Mouse (Mus musculus) adrenal gland, adult 18-20 months (tissue): ENCODE results near the gene Tspan12. TPM values are rescaled to one million over a fixed set of nuclear protein-coding genes. Genes with fewer than 3 reads are reported as not detected.
"Not testable (repeated sequence)": the region's sequence is repeated elsewhere in the genome, so short reads cannot be mapped to it uniquely, and the experiment has no call there.

ENCODE experiments used
- DNase-seq, 2 experiments: peaks; one replicate each; pipeline ENCODE4 v3.0.0; 2021 to 2022; ENCODE audit warnings: low spot score in 2 of 2
- total RNA-seq, 2 experiments: library from RNA; stranded (reverse); gene quantifications; 1 replicate in 1 of 2; 2 replicates in 1 of 2; pipeline ENCODE4 v1.2.3; 2021

Gene Tspan12
- total RNA-seq, 2 experiments from 2014 or later = 141 to 179 TPM

- DNase-seq = no peak
Observed at GRCm38 (mm10) chr6:21829930-21830329, 22.4 kb downstream of the Tspan12 start.

DNA sequence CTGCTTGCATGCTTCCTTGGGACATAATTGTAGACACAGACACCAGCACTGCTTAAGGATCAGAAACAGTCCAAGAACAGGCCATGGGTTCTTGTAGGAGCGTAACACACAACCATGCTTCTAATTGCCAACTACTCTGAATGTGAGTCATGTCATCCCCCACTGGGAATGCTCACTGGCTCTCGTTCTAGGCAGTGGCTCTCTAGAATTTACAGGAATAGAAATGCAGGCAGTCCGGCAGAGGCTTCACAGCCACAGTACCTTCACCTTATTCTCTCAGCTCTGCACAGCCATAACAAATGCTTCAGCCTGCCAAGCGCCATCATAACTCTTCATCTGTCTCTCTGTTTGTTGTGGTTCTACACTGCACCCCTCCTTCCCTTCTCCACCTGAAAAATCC, 23.9 kb downstream of the Tspan12 start:
- no peak for DNase-seq

GRCm38 (mm10) chr6:21828001-21828400, 24.3 kb downstream of the Tspan12 start:
- no peak for DNase-seq

DNA sequence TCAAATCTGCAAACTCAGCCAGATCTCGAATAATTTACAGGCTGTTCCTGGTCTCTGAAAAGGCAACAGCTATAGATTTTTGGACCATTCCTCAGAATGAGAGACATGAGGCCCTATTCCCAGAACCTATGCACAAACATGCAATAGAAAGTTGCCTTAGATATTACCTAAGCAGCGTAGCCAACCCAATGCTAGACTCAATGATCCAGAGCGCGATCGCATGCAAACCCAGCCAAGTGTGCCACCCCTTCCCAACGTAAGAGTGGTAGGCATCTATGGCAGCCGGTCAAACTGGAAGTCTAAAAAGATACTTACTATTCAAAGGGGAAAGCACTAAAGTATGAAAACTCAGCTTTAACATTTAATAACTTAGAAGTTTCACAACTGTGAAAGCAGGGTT, 28.6 kb downstream of the Tspan12 start:
- DNase-seq = no peak

DNA sequence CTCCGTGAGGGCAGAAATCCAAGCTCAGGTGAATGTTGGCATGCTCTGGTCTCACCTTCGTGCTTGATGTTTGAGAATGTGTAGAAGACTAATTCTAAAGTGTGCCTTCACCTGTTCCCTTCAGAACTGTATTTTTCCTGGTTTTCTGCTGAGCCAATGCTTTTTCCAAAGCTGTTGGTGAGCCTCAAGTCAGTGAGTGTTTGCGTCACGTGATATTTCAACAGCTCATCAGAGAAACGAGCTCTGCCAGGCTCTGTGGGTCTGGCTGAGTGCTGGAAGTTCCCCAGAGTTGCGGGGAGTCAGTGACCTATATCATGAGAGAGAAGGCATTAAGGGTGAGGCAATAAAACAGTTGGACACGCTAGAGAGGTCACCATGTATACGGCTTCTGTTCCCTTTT, 29.0 kb downstream of the Tspan12 start:
- DNase-seq = no peak

- DNase-seq = no peak
Observed at GRCm38 (mm10) chr6:21822721-21823134, 29.6 kb downstream of the Tspan12 start.

DNA sequence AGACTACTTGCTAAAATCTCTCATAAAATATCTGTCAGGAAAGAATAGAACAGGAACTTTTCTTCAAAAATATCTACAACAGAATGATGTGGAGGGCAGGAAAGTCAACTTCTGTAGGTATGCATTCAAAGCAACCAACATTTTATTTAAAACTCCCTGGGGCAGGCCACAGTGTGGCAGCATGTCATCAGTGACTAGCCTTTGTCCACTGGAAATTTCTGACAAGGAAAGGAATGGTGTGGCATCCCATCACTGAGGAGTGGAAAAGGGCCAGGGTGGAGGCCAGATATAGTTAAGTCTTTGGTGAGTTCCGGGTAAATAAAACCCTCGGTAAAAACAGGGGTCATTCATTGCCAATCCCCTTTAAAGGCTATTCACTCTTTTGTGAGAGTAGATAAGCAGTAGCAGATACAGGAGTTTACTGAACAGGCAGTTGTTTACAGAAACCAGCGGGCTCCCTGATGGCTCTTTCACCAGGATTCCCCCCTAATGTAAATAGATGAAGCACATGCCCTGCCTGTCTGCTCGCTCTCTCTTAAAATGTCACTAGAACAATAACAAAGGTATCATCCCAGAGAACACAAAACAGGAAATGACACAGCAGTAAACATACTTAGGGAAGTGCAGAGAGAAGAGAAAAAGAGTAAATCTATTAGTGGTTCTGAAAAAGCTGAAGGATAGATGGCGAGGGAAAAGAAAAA, 34.1 kb downstream of the Tspan12 start:
- no peak for DNase-seq

- no peak for DNase-seq
Observed at GRCm38 (mm10) chr6:21806005-21806404, 46.3 kb downstream of the Tspan12 start.

GRCm38 (mm10) chr6:21805013-21805570, 47.2 kb downstream of the Tspan12 start:
- DNase-seq = no peak

DNA sequence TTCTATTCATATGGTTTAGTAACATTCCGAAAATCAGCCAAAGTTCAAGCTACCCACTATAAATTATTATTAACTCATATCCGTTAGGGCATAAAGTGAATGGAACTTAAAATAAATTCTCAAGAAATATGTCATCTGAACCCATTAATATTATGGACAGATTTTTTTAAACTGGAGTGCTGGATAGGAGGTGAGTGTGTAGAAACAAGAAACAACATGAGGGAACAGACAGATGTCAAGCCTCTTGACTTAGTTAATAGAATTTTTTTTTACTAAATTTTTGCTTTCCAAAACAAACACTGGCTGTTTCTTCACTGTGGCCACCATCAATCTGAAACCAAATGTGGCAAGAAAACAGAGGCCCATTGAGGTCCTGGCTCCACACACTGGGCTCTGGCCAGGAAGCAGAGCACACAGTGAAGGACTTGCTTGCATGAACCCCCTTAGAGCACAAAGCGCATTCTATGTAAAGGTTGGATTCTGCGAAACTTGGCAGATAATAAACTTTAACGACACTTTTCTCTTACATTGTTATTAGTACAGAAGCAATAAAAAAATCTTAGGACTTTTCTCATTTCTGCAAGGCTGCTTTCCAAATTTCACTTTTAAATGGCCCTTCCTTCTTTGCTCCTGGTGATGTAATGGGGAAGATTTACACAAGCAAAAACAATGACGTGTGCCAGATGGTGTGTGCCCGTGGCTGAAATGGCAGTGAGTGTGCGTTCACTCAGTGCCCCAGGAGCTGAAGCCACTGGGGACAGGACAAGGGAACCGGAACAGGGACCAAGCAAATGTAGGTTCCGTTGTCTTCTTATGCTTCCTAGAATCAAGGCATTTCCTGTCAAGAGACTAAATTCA, 48.6 kb downstream of the Tspan12 start:
- no peak for DNase-seq

DNA sequence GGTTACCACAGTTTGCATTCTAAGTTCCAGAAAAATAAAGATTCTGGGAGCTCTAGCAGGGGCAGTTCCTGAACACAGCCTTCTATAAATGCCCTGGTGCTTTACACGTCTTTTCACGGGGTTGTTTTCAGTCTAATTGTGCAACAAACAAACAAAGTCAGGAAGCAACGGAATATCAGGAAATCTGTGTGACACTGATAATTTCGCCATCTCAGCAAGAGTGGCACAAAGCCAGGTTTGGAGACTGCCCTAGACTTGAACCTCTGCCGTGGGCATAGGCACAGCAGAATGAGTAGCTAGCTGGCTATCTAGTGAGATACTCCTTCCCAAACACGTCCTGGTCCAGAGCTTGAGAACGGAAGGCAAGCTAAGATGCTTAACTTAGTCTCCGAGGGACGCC, 53.7 kb downstream of the Tspan12 start:
- DNase-seq = no peak

DNA sequence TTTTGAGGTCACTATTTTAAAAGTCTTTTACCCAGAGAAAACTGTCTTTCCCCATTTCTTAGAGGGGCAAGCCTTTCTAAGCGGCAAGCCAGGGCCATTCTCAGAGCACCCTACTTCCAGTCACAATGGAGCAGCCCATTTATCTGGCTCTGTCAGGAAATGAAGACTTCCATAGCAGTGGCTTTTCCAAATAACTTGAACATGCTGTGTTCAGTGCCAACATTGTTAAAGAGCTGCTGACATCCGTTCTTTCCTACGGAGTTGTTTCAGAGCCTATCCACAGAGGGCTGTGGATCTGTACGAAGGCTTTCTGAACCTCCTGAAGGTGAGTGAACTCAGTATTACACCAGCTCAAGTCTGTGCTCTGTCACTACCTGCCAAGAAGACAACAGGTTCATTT, 55.2 kb downstream of the Tspan12 start:
- no peak for DNase-seq

DNA sequence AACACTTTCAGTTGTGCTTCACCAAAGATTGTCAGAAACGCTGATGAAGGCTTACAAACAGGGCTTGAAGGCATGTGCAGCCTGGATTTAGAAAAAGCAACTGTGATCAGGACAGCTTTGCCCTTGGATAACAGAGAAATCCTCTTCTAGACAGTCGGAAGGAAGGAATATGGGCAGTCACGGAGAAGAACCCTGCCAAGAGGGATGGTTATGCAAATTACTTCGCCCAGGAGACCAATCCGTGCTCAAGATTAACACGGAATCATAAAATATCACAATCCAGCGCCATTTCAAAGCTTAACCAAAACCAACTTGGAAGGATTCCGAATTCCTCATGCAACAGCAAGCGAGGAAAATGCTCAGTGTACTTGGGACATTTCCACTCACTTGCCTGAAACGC, 55.9 kb downstream of the Tspan12 start:
- DNase-seq = no peak

DNA sequence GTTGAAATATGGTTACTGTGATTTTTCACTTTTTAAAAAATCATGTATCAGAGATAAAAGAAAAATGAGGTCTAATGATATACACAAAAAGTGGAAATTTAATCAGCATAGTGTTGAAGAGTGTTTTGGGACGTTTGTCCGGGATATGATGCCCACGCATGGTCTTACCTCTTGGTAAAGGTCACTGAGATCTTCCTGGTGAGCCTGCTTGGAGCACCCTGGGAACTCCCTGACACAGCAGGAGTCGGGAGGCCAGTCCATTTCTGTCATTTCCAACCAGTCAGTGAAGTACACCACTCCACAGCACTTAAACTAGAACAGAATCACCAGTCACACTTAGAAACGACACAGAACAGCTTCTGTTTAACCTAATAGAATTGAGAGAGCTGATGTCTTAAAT, 56.9 kb downstream of the Tspan12 start:
- no peak for DNase-seq

GRCm38 (mm10) chr6:21795072-21795407, 57.3 kb downstream of the Tspan12 start:
- peak; percentile 70 to 72 for DNase-seq

DNA sequence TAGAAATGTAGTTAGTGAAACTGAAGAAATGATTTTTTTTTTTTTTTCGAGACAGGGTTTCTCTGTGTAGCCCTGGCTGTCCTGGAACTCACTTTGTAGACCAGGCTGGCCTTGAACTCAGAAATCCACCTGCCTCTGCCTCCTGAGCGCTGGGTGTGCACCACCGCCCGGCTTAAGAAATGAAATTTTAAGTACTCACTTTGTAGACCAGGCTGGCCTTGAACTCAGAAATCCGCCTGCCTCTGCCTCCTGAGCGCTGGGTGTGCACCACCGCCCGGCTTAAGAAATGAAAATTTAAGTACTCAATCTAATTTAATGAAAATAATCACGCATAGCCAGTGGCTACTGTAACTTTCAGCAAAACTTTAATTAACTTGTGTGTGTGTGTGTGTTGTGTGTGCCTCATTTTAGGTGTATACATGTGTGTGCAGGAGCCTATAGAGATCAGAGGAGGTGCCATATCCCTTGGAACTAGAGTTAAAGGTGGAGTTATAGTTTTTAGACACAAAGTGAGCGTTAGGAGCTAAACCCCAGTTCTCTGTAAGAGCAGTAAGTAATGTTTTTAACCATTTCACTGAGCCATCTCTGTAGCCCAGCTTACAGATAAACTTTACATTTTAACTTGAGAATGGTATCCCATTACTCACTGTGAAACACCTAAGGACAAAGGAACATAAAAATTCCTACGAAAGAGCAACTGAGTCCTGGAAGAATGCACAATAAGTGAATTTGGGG, 57.8 kb downstream of the Tspan12 start:
- DNase-seq = no peak

GRCm38 (mm10) chr6:21791307-21791706, 61.0 kb downstream of the Tspan12 start:
- DNase-seq = no peak

GRCm38 (mm10) chr6:21790550-21791086, 61.7 kb downstream of the Tspan12 start:
- DNase-seq = no peak

DNA sequence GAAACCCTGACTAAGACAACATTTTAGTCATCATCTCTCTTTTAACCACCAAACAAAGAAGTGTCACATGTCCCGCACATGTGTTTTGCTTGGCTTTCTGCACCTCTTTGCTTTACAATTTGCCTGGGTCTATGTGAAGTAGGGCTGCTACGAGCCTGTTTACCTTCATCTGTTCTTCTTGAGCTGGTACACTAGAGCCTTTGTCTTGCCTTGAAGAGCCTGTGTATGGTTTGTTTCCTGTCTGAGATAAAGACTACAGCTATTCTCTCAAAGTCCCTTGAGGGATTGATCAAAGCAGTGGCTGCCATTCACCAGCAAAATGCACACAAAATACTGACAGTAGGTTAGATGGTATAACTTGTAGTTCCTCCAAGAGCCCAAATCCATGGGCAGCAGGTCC, 62.3 kb downstream of the Tspan12 start:
- DNase-seq = no peak

DNA sequence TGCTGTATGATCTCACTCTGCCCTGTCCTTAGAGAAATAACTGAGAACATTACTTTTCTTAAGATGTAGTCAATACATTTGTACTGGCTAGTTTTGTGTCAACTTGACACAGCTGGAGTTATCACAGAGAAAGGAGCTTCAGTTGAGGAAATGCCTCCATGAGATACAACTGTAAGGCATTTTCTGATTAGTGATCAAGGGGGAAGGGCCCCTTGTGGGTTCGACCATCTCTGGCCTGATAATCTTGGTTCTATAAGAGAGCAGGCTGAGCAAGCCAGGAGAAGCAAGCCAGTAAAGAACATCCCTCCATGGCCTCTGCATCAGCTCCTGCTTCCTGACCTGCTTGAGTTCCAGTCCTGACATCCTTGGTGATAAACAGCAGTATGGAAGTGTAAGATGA, 62.7 kb downstream of the Tspan12 start:
- DNase-seq = not testable (repeated sequence)

DNA sequence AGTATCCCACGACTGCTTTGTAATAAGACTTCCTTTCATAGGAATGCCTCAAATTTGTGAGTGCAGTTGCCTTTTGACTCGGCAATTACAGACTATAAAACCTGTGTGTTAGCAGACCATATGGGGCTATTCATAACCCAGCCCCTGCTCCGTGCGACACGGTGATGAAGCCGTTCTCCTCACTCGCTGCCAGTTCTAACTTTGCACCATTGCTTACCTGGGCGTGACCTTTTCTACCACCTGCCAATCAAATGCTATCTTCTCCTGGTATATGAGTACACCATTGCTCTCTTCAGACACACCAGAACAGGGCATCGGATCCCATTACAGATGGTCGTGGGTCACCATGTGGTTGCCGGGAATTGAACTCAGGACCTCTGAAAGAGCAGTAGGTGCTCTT, 64.6 kb downstream of the Tspan12 start:
- no peak for DNase-seq
